Comparison of ENCODE assay signal across 8 mouse cellular contexts in the genomic region with DNA sequence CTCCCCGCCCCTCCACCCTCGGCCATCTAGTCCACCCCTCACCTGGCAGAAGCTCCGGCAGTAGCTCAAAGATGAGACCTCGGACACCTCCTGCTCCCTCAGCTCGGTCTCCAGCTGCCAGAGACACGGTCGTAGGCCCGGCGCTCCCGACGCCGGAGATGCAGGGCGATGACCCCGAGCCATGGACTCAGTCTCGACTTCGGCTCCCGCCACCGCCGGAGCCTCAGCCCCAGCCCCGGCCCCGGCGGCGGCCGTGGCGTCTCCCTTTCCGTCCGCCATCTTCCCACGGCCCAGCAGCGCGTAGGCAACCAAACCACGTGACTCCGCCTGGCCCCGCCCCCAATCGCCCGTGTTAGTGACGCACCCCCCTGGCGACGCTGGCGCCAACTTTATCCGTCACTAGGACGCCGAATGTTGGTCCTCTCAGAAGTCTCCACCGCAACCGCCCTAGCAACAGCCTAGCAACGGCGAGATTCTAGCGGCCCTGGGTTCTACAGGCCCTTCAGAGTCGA. TPM values are rescaled to one million over a fixed set of nuclear protein-coding genes. Genes with fewer than 3 reads are reported as not detected.
DNase-seq lines count a peak whose midpoint lies in the region; ATAC-seq lines count a peak whose summit lies in the region.

A gene (minus strand): TSS at position 292 of the 512 bp plus-strand sequence.

- peak; percentile 92 for ATAC-seq in inflammation-experienced regulatory T-cells, adult 6 months
- ATAC-seq in megakaryocyte-erythroid progenitor cell, adult 5-6 weeks (replicated peaks; ENCODE audit: low FRiP score, low TSS enrichment, poor library complexity, severe bottlenecking): peak; percentile 87

- intact Hi-C loops in gastrocnemius, postnatal 14 days (cut with DNase I; ENCODE audit: low total_unique reads): no loop called here
- intact Hi-C loops in left cerebral cortex, postnatal 10 days (cut with DNase I): loop anchor here (10.0 kb wide), 1 partner anchor 120 kb away; a partner anchor contains a TSS

- peak; percentile 98 to 100 for DNase-seq in adrenal gland, adult (ENCODE audit: inconsistent age in 2 of 2, low spot score in 1 of 2)
- peak; percentile 98 for DNase-seq in embryo, embryonic 10.5 days (ENCODE audit: low spot score)
- peak; percentile 99 for DNase-seq in gastrocnemius, postnatal 14 days
- DNase-seq in left cerebral cortex, postnatal 10 days (ENCODE audit: extremely low spot score in 1 of 2, low spot score in 2 of 2): peak; percentile 99 to 100
- peak; percentile 99 for DNase-seq in right cerebral cortex, postnatal 25 days
- DNase-seq in urinary bladder, postnatal 4 days (ENCODE audit: low spot score in 2 of 2): peak; percentile 97 to 99

RNA-seq across cellular contexts. Expression of the gene that starts here (rescaled TPM):
- total RNA-seq in gastrocnemius, postnatal 14 days (2021): 10 to 100 TPM; 10.4 TPM
- polyA plus RNA-seq in inflammation-experienced regulatory T-cells, adult 6 months (2017; shearing (Covaris generic)): 10 to 100 TPM; 14.1 to 21.5 (median 19.0) TPM
- total RNA-seq in left cerebral cortex, postnatal 10 days (2021): 10 to 100 TPM; 31.2 to 31.6 TPM
- total RNA-seq in megakaryocyte-erythroid progenitor cell, adult 5-6 weeks (2014; fragmentation: Nextera tagmentation): 28.6 and 29.1 TPM in 2 replicates
- total RNA-seq in megakaryocyte-erythroid progenitor cell, adult 5-6 weeks (2017): 42.0 and 43.0 TPM in 2 replicates

Comparison
In these comparisons a context has a peak if more than half of its experiments do, and no peak if none do; other contexts are left out.
1. Peak in every context shown above with its lines: DNase-seq and ATAC-seq.